Mouse (Mus musculus): ENCODE measurements around the gene Ap2a1.
A peak's percentile ranks its signal among the peaks of the same experiment; 100 is the strongest.

The Ap2a1 gene

DNA sequence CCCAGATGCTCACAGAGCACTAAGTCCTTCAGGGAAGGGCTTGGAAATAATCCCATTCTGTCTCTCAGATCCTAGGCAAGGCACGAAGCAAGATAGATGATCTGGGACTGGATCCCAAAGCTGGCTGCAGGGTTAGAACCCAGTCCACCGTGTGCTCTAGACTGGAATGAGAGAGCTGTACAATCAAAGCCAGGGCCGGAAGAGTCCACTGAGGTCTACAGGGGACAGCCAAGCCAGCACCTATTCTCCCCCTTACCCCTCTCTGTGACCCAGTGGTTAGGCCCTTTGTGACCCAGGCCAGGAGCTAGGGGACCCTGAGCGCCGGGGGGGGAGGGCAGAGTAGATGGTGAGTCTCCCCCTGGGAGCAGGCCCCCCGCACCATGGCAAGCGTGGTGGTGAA, 13.6 kb upstream of the Ap2a1 start, which contains the start of gene Tsks:
Gene Tsks, plus strand, starts transcription at position 301 of the 400 bp plus-strand sequence.
- Histone ChIP-seq H3K9me3 (ENCODE audit: low read length) (no peaks in the 10 kb centered on the region), H3K4me1 (replicated peaks; ENCODE audit: low read depth, low read length) (peaks cover 18% of the 10 kb centered on the region), H3K27me3 (ENCODE audit: insufficient read depth, low read length) (no peaks in the 10 kb centered on the region), H3K36me3 (ENCODE audit: insufficient read depth, low read length) (no peaks in the 10 kb centered on the region), H3K4me3 (replicated peaks; ENCODE audit: low read length) (peak within 1 kb of the TSS; percentile 29; the same call in 1 of the 2 replicates)
- TF ChIP-seq CTCF (conservative IDR thresholded peaks at IDR 0.05; ENCODE audit: low read length) (no peak), POU5F1 (IDR thresholded peaks at IDR 0.05; ENCODE audit: borderline replicate concordance, low read length) (no peak), NANOG (IDR thresholded peaks at IDR 0.05; ENCODE audit: borderline replicate concordance, low read length) (no peak)

DNA sequence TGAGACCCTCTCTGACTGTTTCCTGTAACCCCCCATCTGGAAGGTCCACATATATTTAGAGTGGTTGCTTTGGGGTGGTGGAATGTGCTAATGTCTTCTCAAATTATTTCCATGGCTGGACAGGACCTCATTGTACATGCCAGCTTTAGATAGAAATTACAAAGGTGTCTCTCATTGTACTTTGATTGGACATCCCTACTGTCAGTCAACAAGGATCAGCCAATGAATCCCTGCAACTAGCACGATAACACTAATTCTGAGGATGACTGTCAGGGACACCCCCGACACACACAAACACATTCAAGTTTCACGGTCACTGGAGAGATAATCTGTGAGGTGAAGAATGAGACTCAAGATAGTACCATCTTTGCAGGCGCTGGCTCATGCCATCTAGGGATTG, 9.4 kb upstream of the Ap2a1 start:
- no peaks in the 10 kb centered on the region for H3K27me3 ChIP-seq (ENCODE audit: insufficient read depth, low read length)
- H3K4me3 ChIP-seq (replicated peaks; ENCODE audit: low read length) = no peak overlapping the region
- no peak for TF ChIP-seq NANOG (IDR thresholded peaks at IDR 0.05; ENCODE audit: borderline replicate concordance, low read length)
- TF ChIP-seq CTCF (conservative IDR thresholded peaks at IDR 0.05; ENCODE audit: low read length) = no peak
- no peak for TF ChIP-seq POU5F1 (IDR thresholded peaks at IDR 0.05; ENCODE audit: borderline replicate concordance, low read length)
- H3K4me1 ChIP-seq (replicated peaks; ENCODE audit: low read depth, low read length) = peaks cover 15% of the 10 kb centered on the region
- H3K9me3 ChIP-seq (ENCODE audit: low read length) = no peaks in the 10 kb centered on the region
- H3K36me3 ChIP-seq (ENCODE audit: insufficient read depth, low read length) = no peaks in the 10 kb centered on the region

DNA sequence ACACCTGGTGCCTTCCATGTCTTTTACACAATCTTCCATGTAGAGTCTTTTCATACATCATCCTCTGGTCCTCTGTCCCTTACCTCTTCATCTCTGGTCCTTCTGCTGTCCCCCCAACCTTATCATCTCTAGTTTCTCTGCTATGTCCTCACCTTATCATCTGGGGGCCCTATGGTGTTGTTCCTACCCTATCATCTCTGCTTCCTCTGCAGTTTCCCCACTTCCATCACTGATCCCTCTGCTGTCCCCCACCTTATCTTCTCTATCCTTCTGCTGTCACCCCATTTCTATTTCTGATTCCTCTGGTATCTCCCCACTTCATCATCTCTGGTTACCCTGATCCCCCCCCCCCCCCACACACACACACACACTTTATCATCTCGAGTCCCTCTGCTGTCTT, 726 bp downstream of the Ap2a1 start:
- Histone ChIP-seq H3K4me1 (replicated peaks; ENCODE audit: low read depth, low read length) (peaks cover 45% of the 10 kb centered on the region), H3K9me3 (ENCODE audit: low read length) (no peaks in the 10 kb centered on the region), H3K27me3 (ENCODE audit: insufficient read depth, low read length) (no peaks in the 10 kb centered on the region), H3K4me3 (replicated peaks; ENCODE audit: low read length) (peak overlapping the region; percentile 99), H3K36me3 (ENCODE audit: insufficient read depth, low read length) (peaks cover 24% of the 10 kb centered on the region)
- no peak for TF ChIP-seq CTCF (conservative IDR thresholded peaks at IDR 0.05; ENCODE audit: low read length)

DNA sequence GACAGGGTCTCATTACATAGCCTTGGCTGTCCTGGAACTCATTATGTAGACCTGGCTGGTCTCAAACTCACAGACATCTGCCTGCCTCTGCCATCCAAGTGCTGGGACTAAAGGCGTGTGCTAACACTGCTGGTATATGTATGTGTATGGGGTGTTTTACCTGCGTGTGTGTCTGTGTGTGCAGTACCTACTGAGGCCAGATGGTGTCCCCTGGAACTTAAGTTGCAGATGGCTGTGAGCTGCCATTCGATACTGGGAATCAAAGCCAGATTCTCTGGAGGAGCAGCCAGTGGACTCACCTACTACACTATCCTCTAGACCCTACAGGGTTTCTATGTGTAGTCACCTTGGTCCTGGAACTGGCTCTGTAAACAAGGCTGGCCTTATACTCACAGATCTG, 3.8 kb downstream of the Ap2a1 start:
- H3K4me1 ChIP-seq (replicated peaks; ENCODE audit: low read depth, low read length) = peaks cover 51% of the 10 kb centered on the region
- no peaks in the 10 kb centered on the region for H3K9me3 ChIP-seq (ENCODE audit: low read length)
- H3K36me3 ChIP-seq (ENCODE audit: insufficient read depth, low read length) = peaks cover 43% of the 10 kb centered on the region
- TF ChIP-seq POU5F1 (IDR thresholded peaks at IDR 0.05; ENCODE audit: borderline replicate concordance, low read length) = no peak
- no peak for TF ChIP-seq NANOG (IDR thresholded peaks at IDR 0.05; ENCODE audit: borderline replicate concordance, low read length)
- peak; percentile 62 for TF ChIP-seq CTCF (conservative IDR thresholded peaks at IDR 0.05; ENCODE audit: low read length)
- H3K27me3 ChIP-seq (ENCODE audit: insufficient read depth, low read length) = no peaks in the 10 kb centered on the region
- no peak overlapping the region for H3K4me3 ChIP-seq (replicated peaks; ENCODE audit: low read length)

GRCm38 (mm10) chr7:44922530-44922929, 6.8 kb downstream of the Ap2a1 start:
- Histone ChIP-seq H3K36me3 (ENCODE audit: insufficient read depth, low read length) (peaks cover 57% of the 10 kb centered on the region), H3K4me3 (replicated peaks; ENCODE audit: low read length) (no peak overlapping the region), H3K27me3 (ENCODE audit: insufficient read depth, low read length) (no peaks in the 10 kb centered on the region), H3K9me3 (ENCODE audit: low read length) (no peaks in the 10 kb centered on the region), H3K4me1 (replicated peaks; ENCODE audit: low read depth, low read length) (peaks cover 46% of the 10 kb centered on the region)
- TF ChIP-seq CTCF (conservative IDR thresholded peaks at IDR 0.05; ENCODE audit: low read length) (no peak), NANOG (IDR thresholded peaks at IDR 0.05; ENCODE audit: borderline replicate concordance, low read length) (no peak), POU5F1 (IDR thresholded peaks at IDR 0.05; ENCODE audit: borderline replicate concordance, low read length) (no peak)

GRCm38 (mm10) chr7:44919127-44919526, 10.2 kb downstream of the Ap2a1 start:
- Histone ChIP-seq H3K4me3 (replicated peaks; ENCODE audit: low read length) (no peak overlapping the region), H3K27me3 (ENCODE audit: insufficient read depth, low read length) (no peaks in the 10 kb centered on the region), H3K9me3 (ENCODE audit: low read length) (no peaks in the 10 kb centered on the region), H3K36me3 (ENCODE audit: insufficient read depth, low read length) (peaks cover 69% of the 10 kb centered on the region), H3K4me1 (replicated peaks; ENCODE audit: low read depth, low read length) (peaks cover 53% of the 10 kb centered on the region)
- TF ChIP-seq CTCF (conservative IDR thresholded peaks at IDR 0.05; ENCODE audit: low read length) (no peak), POU5F1 (IDR thresholded peaks at IDR 0.05; ENCODE audit: borderline replicate concordance, low read length) (no peak), NANOG (IDR thresholded peaks at IDR 0.05; ENCODE audit: borderline replicate concordance, low read length) (no peak)

GRCm38 (mm10) chr7:44918219-44918618, 11.1 kb downstream of the Ap2a1 start:
- peaks cover 62% of the 10 kb centered on the region for H3K4me1 ChIP-seq (replicated peaks; ENCODE audit: low read depth, low read length)
- no peaks in the 10 kb centered on the region for H3K27me3 ChIP-seq (ENCODE audit: insufficient read depth, low read length)
- no peaks in the 10 kb centered on the region for H3K9me3 ChIP-seq (ENCODE audit: low read length)
- no peak for TF ChIP-seq POU5F1 (IDR thresholded peaks at IDR 0.05; ENCODE audit: borderline replicate concordance, low read length)
- peaks cover 70% of the 10 kb centered on the region for H3K36me3 ChIP-seq (ENCODE audit: insufficient read depth, low read length)
- H3K4me3 ChIP-seq (replicated peaks; ENCODE audit: low read length) = no peak overlapping the region

- Histone ChIP-seq H3K4me3 (replicated peaks; ENCODE audit: low read length) (no peak overlapping the region), H3K9me3 (ENCODE audit: low read length) (no peaks in the 10 kb centered on the region), H3K36me3 (ENCODE audit: insufficient read depth, low read length) (peaks cover 71% of the 10 kb centered on the region), H3K4me1 (replicated peaks; ENCODE audit: low read depth, low read length) (peaks cover 60% of the 10 kb centered on the region), H3K27me3 (ENCODE audit: insufficient read depth, low read length) (no peaks in the 10 kb centered on the region)
- no peak for TF ChIP-seq CTCF (conservative IDR thresholded peaks at IDR 0.05; ENCODE audit: low read length)
- TF ChIP-seq NANOG (IDR thresholded peaks at IDR 0.05; ENCODE audit: borderline replicate concordance, low read length) = no peak
- TF ChIP-seq POU5F1 (IDR thresholded peaks at IDR 0.05; ENCODE audit: borderline replicate concordance, low read length) = no peak
Measured at GRCm38 (mm10) chr7:44916881-44917280, 12.4 kb downstream of the Ap2a1 start.

DNA sequence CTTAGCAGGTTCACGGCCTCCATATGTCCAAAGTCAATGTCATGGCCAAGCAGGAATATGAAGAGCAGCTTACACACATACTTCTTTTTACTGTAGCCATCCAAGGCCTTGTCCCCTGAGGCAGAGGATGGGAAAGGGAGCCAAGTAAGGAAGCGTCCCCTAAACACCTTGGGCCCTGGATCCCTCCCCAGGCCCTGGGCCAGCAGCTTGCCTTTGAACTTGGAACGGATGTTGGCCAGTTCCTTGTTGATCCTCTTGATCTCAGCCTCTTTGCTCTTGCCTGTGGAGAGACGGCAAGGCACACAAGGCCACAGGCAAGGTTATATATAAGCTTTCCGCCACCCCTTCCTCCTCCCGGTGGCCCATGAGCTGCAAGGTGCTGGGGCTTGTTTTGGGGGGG, 13.1 kb downstream of the Ap2a1 start:
- Histone ChIP-seq H3K4me3 (replicated peaks; ENCODE audit: low read length) (no peak overlapping the region), H3K36me3 (ENCODE audit: insufficient read depth, low read length) (peaks cover 75% of the 10 kb centered on the region), H3K27me3 (ENCODE audit: insufficient read depth, low read length) (no peaks in the 10 kb centered on the region), H3K4me1 (replicated peaks; ENCODE audit: low read depth, low read length) (peaks cover 61% of the 10 kb centered on the region), H3K9me3 (ENCODE audit: low read length) (no peaks in the 10 kb centered on the region)
- TF ChIP-seq CTCF (conservative IDR thresholded peaks at IDR 0.05; ENCODE audit: low read length) = no peak
- TF ChIP-seq POU5F1 (IDR thresholded peaks at IDR 0.05; ENCODE audit: borderline replicate concordance, low read length) = no peak
- TF ChIP-seq NANOG (IDR thresholded peaks at IDR 0.05; ENCODE audit: borderline replicate concordance, low read length) = no peak
